Mouse (Mus musculus): ENCODE measurements around the gene Pcsk1n. TPM values are rescaled to one million over a fixed set of nuclear protein-coding genes. Genes with fewer than 3 reads are reported as not detected.
"Not testable (repeated sequence)": the region's sequence is repeated elsewhere in the genome, so short reads cannot be mapped to it uniquely, and the experiment has no call there.

The Pcsk1n gene
- polyA plus RNA-seq, 1 experiment, result 10.0 TPM

GRCm38 (mm10) chrX:7898880-7899874, 20.4 kb upstream of the Pcsk1n start, which contains the start of the genes Pqbp1 and Timm17b:
Gene Pqbp1, minus strand, starts transcription at chrX:7899269.
Gene Timm17b, plus strand, starts transcription at chrX:7899357.
- H3K27me3 ChIP-seq (ENCODE audit: control insufficient read depth, insufficient read depth, low read length), result no peaks in the 10 kb centered on the region
- peak; percentile 55 for TF ChIP-seq POLR2A (IDR thresholded peaks at IDR 0.05; ENCODE audit: control insufficient read depth, low read depth, low read length)
- no peak for TF ChIP-seq CTCF (IDR thresholded peaks at IDR 0.05; ENCODE audit: control insufficient read depth, insufficient read depth, insufficient replicate concordance, low read depth, low read length)
- no peaks in the 10 kb centered on the region for H3K36me3 ChIP-seq (ENCODE audit: control insufficient read depth, insufficient read depth, low read length)
- no peaks in the 10 kb centered on the region; the same call in 1 of the 2 replicates for H3K4me1 ChIP-seq (ENCODE audit: control insufficient read depth, insufficient read depth, low read length)
- H3K4me3 ChIP-seq (ENCODE audit: control insufficient read depth, low read depth, low read length), result peak within 1 kb of the TSS; percentile 91
- peak within 1 kb of the TSS; percentile 95 for H3K27ac ChIP-seq (ENCODE audit: control insufficient read depth, insufficient read depth, low read depth, low read length)

GRCm38 (mm10) chrX:7904441-7904840, 15.2 kb upstream of the Pcsk1n start:
- Histone ChIP-seq H3K27ac (ENCODE audit: control insufficient read depth, insufficient read depth, low read depth, low read length) (no peak overlapping the region), H3K36me3 (ENCODE audit: control insufficient read depth, insufficient read depth, low read length) (no peaks in the 10 kb centered on the region), H3K4me3 (ENCODE audit: control insufficient read depth, low read depth, low read length) (no peak overlapping the region), H3K4me1 (ENCODE audit: control insufficient read depth, insufficient read depth, low read length) (no peaks in the 10 kb centered on the region; the same call in 1 of the 2 replicates), H3K27me3 (ENCODE audit: control insufficient read depth, insufficient read depth, low read length) (no peaks in the 10 kb centered on the region)
- no peak for TF ChIP-seq CTCF (IDR thresholded peaks at IDR 0.05; ENCODE audit: control insufficient read depth, insufficient read depth, insufficient replicate concordance, low read depth, low read length)
- no peak for TF ChIP-seq POLR2A (IDR thresholded peaks at IDR 0.05; ENCODE audit: control insufficient read depth, low read depth, low read length)

GRCm38 (mm10) chrX:7907735-7908134, 11.9 kb upstream of the Pcsk1n start, which contains the start of gene Gm10491:
Gene Gm10491, minus strand, starts transcription at chrX:7907835.
- Histone ChIP-seq H3K27ac (ENCODE audit: control insufficient read depth, insufficient read depth, low read depth, low read length) (no peak within 1 kb of the TSS), H3K36me3 (ENCODE audit: control insufficient read depth, insufficient read depth, low read length) (no peaks in the 10 kb centered on the region), H3K4me3 (ENCODE audit: control insufficient read depth, low read depth, low read length) (no peak within 1 kb of the TSS), H3K4me1 (ENCODE audit: control insufficient read depth, insufficient read depth, low read length) (no peaks in the 10 kb centered on the region), H3K27me3 (ENCODE audit: control insufficient read depth, insufficient read depth, low read length) (no peaks in the 10 kb centered on the region)
- TF ChIP-seq CTCF (IDR thresholded peaks at IDR 0.05; ENCODE audit: control insufficient read depth, insufficient read depth, insufficient replicate concordance, low read depth, low read length) (no peak), POLR2A (IDR thresholded peaks at IDR 0.05; ENCODE audit: control insufficient read depth, low read depth, low read length) (no peak)

- not testable (repeated sequence) for H3K27ac ChIP-seq (ENCODE audit: control insufficient read depth, insufficient read depth, low read depth, low read length)
Measured at GRCm38 (mm10) chrX:7909242-7909641, 10.4 kb upstream of the Pcsk1n start, which contains the start of gene Gm10490. Gene Gm10490, plus strand, starts transcription at chrX:7909542.

GRCm38 (mm10) chrX:7910473-7910872, 9.1 kb upstream of the Pcsk1n start:
- Histone ChIP-seq H3K27me3 (ENCODE audit: control insufficient read depth, insufficient read depth, low read length) (no peaks in the 10 kb centered on the region), H3K4me3 (ENCODE audit: control insufficient read depth, low read depth, low read length) (no peak overlapping the region), H3K36me3 (ENCODE audit: control insufficient read depth, insufficient read depth, low read length) (no peaks in the 10 kb centered on the region), H3K27ac (ENCODE audit: control insufficient read depth, insufficient read depth, low read depth, low read length) (no peak overlapping the region), H3K4me1 (ENCODE audit: control insufficient read depth, insufficient read depth, low read length) (no peaks in the 10 kb centered on the region)
- TF ChIP-seq POLR2A (IDR thresholded peaks at IDR 0.05; ENCODE audit: control insufficient read depth, low read depth, low read length), result no peak
- TF ChIP-seq CTCF (IDR thresholded peaks at IDR 0.05; ENCODE audit: control insufficient read depth, insufficient read depth, insufficient replicate concordance, low read depth, low read length), result no peak

More at GRCm38 (mm10) chrX:7909242-7909641, 10.4 kb upstream of the Pcsk1n start, which contains the start of gene Gm10490:
- not testable (repeated sequence) for H3K36me3 ChIP-seq (ENCODE audit: control insufficient read depth, insufficient read depth, low read length); H3K4me3 ChIP-seq (ENCODE audit: control insufficient read depth, low read depth, low read length); H3K27me3 ChIP-seq (ENCODE audit: control insufficient read depth, insufficient read depth, low read length); H3K4me1 ChIP-seq (ENCODE audit: control insufficient read depth, insufficient read depth, low read length)

GRCm38 (mm10) chrX:7915669-7916068, 4.0 kb upstream of the Pcsk1n start:
- not testable (repeated sequence) for H3K4me1 ChIP-seq (ENCODE audit: control insufficient read depth, insufficient read depth, low read length)

GRCm38 (mm10) chrX:7917960-7918359, 1.7 kb upstream of the Pcsk1n start:
- not testable (repeated sequence) for H3K36me3 ChIP-seq (ENCODE audit: control insufficient read depth, insufficient read depth, low read length); H3K27me3 ChIP-seq (ENCODE audit: control insufficient read depth, insufficient read depth, low read length); H3K4me1 ChIP-seq (ENCODE audit: control insufficient read depth, insufficient read depth, low read length); H3K4me3 ChIP-seq (ENCODE audit: control insufficient read depth, low read depth, low read length); H3K27ac ChIP-seq (ENCODE audit: control insufficient read depth, insufficient read depth, low read depth, low read length)

More at GRCm38 (mm10) chrX:7915669-7916068, 4.0 kb upstream of the Pcsk1n start:
- H3K36me3 ChIP-seq (ENCODE audit: control insufficient read depth, insufficient read depth, low read length); H3K27ac ChIP-seq (ENCODE audit: control insufficient read depth, insufficient read depth, low read depth, low read length); H3K27me3 ChIP-seq (ENCODE audit: control insufficient read depth, insufficient read depth, low read length); H3K4me3 ChIP-seq (ENCODE audit: control insufficient read depth, low read depth, low read length): not testable (repeated sequence)
